ENCODE assay signal across 17 mouse cellular contexts in the genomic region with DNA sequence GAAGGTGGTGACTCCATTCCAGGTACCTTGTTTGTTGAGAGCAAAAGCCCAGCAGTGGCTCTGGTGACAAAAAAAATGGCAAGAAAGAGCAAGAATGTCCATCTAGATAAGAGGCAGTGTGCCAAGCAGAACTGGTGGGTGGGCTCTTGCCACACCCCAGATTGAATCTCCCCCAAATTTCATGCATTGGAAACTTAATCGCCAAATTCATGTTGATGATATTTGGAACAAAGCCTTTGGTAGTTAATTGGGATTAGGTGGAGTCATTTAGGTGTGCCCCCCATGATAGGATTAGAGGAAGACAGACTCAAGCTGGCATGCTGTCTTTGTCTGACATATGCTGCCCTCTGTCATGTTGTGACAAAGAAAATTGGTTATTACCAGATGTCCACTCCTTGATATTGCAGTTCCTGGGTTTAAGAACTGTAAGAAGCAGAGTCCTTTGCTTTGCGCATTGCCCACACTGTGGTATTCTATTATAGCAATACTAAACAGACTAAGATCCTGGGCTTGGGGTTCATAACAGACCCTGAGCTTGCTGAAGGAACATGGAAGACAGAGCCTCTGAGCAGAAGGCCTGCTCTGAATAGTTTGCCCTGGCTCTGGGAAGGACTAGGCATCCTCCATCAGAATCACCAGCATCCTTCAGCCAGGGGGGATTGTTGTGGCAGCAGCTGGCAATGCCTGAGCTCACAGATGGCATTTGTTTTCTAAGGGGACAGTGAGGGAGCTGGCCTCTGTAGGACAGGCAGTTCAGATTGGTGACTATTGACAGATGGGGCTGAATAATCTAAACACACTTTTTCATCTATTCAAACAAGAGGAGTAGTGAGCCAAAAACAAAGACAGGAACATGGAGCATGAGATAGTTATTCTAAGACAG.
DNase-seq lines count a peak whose midpoint lies in the region; ATAC-seq lines count a peak whose summit lies in the region.
"Had no signal": no experiment of that assay in that cellular context is flagged by ENCODE, and none has a peak within 500 bp of the region (broad histone marks: within the 10 kb centered on the region; RNA-seq: fewer than 3 reads in every experiment).

No protein-coding gene starts in this region.

- H3K9ac ChIP-seq in forebrain, embryonic 14.5 days (ENCODE audit: low read length) = no peak overlapping the region
- no peak overlapping the region for H3K9ac ChIP-seq in hindbrain, embryonic 16.5 days (ENCODE audit: low read depth, low read length)
- H3K9ac ChIP-seq: heart, embryonic 12.5 days; intestine, embryonic 15.5 days; limb, embryonic 15.5 days; liver, embryonic 15.5 days had no signal

- H3K4me1 ChIP-seq in forebrain, embryonic 14.5 days (ENCODE audit: control insufficient read depth, insufficient read depth, low read length) = 0 out of 2 replicates have a peak, but pooled peaks cover 2% of the 10 kb centered on the region
- peaks cover 5% of the 10 kb centered on the region; the same call in 1 of the 2 replicates for H3K4me1 ChIP-seq in hindbrain, embryonic 16.5 days (ENCODE audit: control insufficient read depth, insufficient read depth, low read depth, low read length)
- H3K4me1 ChIP-seq: embryonic facial prominence, embryonic 10.5 days; intestine, embryonic 15.5 days; limb, embryonic 15.5 days; liver, embryonic 15.5 days had no signal

- no peak overlapping the region for H3K4me2 ChIP-seq in forebrain, embryonic 14.5 days (ENCODE audit: low read length)
- H3K4me2 ChIP-seq in hindbrain, embryonic 16.5 days (ENCODE audit: low read length) = no peak overlapping the region
- H3K4me2 ChIP-seq: heart, embryonic 12.5 days; intestine, embryonic 15.5 days; limb, embryonic 15.5 days; liver, embryonic 15.5 days; midbrain, embryonic 11.5 days had no signal

- peak; percentile 75 to 82 for DNase-seq in cerebellum, postnatal 10 days
- no peak for DNase-seq in cerebellum, postnatal 36 days
- DNase-seq in left cerebral cortex, postnatal 4 days = peak; percentile 77
- DNase-seq in left cerebral cortex, postnatal 14 days (ENCODE audit: low spot score in 2 of 2) = no peak
- peak; percentile 52 for DNase-seq in forebrain, embryonic 14.5 days (ENCODE audit: low spot score)
- DNase-seq in kidney, adult 11 months = no peak
- no peak for DNase-seq in left cerebral cortex, adult 8-10 months (ENCODE audit: low spot score in 2 of 2)
- DNase-seq: adrenal gland, postnatal 14 days had no signal

- intact Hi-C loops in left cerebral cortex, postnatal 4 days (cut with DNase I) = no loop called here
- intact Hi-C loops in left cerebral cortex, postnatal 14 days (cut with DNase I) = no loop called here

- WGBS in forebrain, embryonic 14.5 days = 74% methylated on average over 2 of the region's 2 CpGs
- WGBS in hindbrain, embryonic 16.5 days = 74% methylated on average over 2 of the region's 2 CpGs

- peak; percentile 66 for ATAC-seq in forebrain, embryonic 14.5 days
- ATAC-seq in hindbrain, embryonic 16.5 days = peak; percentile 81
- ATAC-seq: intestine, embryonic 15.5 days had no signal

- peak overlapping the region; percentile 28; the same call in 1 of the 2 replicates for H3K27ac ChIP-seq in forebrain, embryonic 14.5 days (ENCODE audit: low read depth, low read length)
- H3K27ac ChIP-seq in hindbrain, embryonic 16.5 days (ENCODE audit: low read depth, low read length) = peak overlapping the region; percentile 34; the same call in 1 of the 2 replicates
- H3K27ac ChIP-seq: embryonic facial prominence, embryonic 10.5 days; intestine, embryonic 15.5 days; limb, embryonic 15.5 days; liver, embryonic 15.5 days; macrophage; stomach, postnatal 0 days had no signal

- no peaks in the 10 kb centered on the region for H3K27me3 ChIP-seq in forebrain, embryonic 14.5 days (replicated peaks; ENCODE audit: control insufficient read depth, insufficient read depth, low read length)
- no peaks in the 10 kb centered on the region for H3K27me3 ChIP-seq in hindbrain, embryonic 16.5 days (replicated peaks; ENCODE audit: control insufficient read depth, insufficient read depth, low read length)
- H3K27me3 ChIP-seq: heart, embryonic 12.5 days; intestine, embryonic 15.5 days; limb, embryonic 15.5 days; liver, embryonic 15.5 days had no signal

- no peaks in the 10 kb centered on the region for H3K36me3 ChIP-seq in forebrain, embryonic 14.5 days (ENCODE audit: control insufficient read depth, insufficient read depth, low read length)
- H3K36me3 ChIP-seq in hindbrain, embryonic 16.5 days (ENCODE audit: control insufficient read depth, insufficient read depth, low read length) = no peaks in the 10 kb centered on the region
- H3K36me3 ChIP-seq: embryonic facial prominence, embryonic 10.5 days; heart, embryonic 12.5 days; intestine, embryonic 15.5 days; limb, embryonic 15.5 days; liver, embryonic 15.5 days had no signal

- H3K9me3 ChIP-seq in forebrain, embryonic 14.5 days (replicated peaks; ENCODE audit: control insufficient read depth, low read length) = no peaks in the 10 kb centered on the region
- no peaks in the 10 kb centered on the region for H3K9me3 ChIP-seq in hindbrain, embryonic 16.5 days (ENCODE audit: control insufficient read depth, low read length)
- H3K9me3 ChIP-seq: embryonic facial prominence, embryonic 10.5 days; heart, embryonic 12.5 days; intestine, embryonic 15.5 days; limb, embryonic 15.5 days; liver, embryonic 15.5 days had no signal

- H3K4me3 ChIP-seq in forebrain, embryonic 14.5 days (ENCODE audit: low read depth, low read length) = no peak overlapping the region
- H3K4me3 ChIP-seq in hindbrain, embryonic 16.5 days (ENCODE audit: low read length) = no peak overlapping the region
- H3K4me3 ChIP-seq: embryonic facial prominence, embryonic 10.5 days; heart, embryonic 12.5 days; intestine, embryonic 15.5 days; limb, embryonic 15.5 days; liver, embryonic 15.5 days had no signal

Comparison
In these comparisons a context has a peak if more than half of its experiments do, and no peak if none do; other contexts are left out.
1. DNase-seq: peak in cerebellum, postnatal 10 days (2 of 2), left cerebral cortex, postnatal 4 days (single experiment) and forebrain, embryonic 14.5 days (single experiment); none in cerebellum, postnatal 36 days (0 of 2), left cerebral cortex, postnatal 14 days (0 of 2), kidney, adult 11 months (single experiment) and left cerebral cortex, adult 8-10 months (0 of 2).